Mouse (Mus musculus) erythroblast, adult 5-6 weeks (primary cell): ENCODE data around the gene Nptx1. TPM values are rescaled to one million over a fixed set of nuclear protein-coding genes. Genes with fewer than 3 reads are reported as not detected.

Experiments used
- ATAC-seq: replicated peaks from 2 replicates; pipeline ENCODE4 v1.8.0; 2016; ENCODE audit warnings: moderate number of reproducible peaks, mild to moderate bottlenecking, moderate TSS enrichment, inconsistent platforms; ENCODE audit not compliant: poor library complexity, low FRiP score, severe bottlenecking
- total RNA-seq, 2 experiments: library from RNA; stranded (forward) in 1 of 2; stranded (reverse) in 1 of 2; fragments of 150-400 nt in 1 of 2; fragments of 200-764, 138-1000 nt in 1 of 2; gene quantifications; 2 replicates each; pipeline versions ENCODE4 v1.2.3 to v1.2.4; 2015 to 2017; ENCODE audit warnings: low replicate concordance in 2 of 2

The Nptx1 gene
- total RNA-seq (2015; ENCODE audit: low replicate concordance) (not detected in 2 replicates), total RNA-seq (2017; ENCODE audit: low replicate concordance) (not detected in 2 replicates)

GRCm38 (mm10) chr11:119547183-119547921 is at the start of gene Nptx1:
Gene Nptx1 (minus strand): TSS chr11:119547753.
- ATAC-seq, result no peak

DNA sequence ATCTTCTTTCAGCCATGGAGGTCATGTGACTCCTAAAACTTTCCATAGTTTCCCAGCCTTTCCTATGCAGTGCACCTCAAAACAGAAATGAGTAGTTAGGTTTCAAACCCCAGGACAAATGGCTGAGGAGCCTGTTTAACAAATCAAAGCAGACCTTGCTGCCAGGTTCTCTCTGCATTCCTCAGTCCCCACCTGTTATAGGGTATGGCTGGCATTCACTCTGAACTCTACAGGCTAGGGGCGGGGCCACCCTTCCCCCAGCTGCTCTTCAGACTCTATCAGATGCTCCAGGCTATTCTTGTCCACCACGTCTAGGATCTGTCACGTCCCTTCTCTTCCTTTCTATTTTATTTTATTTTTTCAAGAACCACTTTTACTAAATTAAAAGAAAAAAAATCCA is 46.4 kb upstream of the Nptx1 start:
- ATAC-seq, result no peak

DNA sequence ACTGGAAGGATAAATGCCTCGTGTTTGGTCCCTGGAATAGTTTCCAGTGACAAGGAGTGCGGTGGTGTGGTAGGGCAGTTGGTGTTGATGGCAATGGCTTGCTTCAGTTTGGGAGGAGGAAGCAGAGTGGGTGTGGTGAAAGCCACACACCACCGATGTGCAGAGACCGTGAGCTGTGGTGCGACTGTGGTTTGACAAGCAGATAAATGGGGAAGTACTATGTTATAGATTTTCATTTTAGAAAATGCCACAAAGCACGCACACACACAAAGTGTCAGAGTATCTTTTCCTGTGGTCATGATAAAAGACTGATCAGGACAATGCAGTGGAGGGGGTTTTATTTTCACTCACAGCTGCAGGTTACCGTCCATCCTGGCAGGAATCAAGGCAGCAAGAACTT is 41.7 kb upstream of the Nptx1 start:
- no peak for ATAC-seq

DNA sequence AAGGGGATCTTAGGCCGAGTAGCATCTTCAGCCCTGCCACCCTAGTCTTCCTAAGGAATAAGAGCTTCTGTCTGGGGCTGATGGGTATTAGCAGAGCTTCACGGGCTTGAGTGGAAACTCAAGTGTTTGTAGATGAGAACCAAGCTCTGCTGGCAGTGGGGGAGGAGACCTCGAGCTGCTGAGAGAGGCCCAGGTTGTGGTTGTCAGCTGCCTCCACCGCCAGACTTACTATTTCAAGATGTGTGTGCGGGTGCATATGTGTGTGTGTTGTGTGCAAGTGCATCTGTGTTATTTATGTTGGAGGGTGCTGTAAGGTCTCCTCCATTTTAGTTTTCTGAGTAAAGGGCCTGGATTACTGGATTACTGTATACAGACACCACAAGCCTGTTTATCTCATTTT is 39.6 kb upstream of the Nptx1 start:
- no peak for ATAC-seq

GRCm38 (mm10) chr11:119586511-119586910 is 39.0 kb upstream of the Nptx1 start:
- ATAC-seq, result no peak

DNA sequence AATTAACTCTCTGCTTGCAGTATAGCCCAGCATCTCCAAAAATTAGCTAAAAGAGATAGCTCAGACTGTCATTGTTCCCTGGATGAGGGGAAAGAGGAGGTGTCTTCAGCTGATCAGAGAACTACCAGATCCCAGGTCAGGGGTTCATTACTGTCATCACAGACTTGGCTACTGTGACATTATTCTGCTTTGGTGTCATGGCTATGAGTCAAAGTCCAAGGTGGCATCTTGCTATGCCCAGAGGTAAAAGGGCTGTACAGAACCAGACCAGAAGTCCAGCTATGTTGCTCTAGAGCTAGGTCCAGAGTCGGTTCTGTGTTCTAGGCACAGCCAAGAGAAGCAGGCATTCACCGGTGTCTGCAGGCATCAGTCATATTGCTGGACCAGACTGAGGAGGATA is 30.2 kb upstream of the Nptx1 start:
- ATAC-seq, result no peak

GRCm38 (mm10) chr11:119576855-119577254 is 29.3 kb upstream of the Nptx1 start:
- ATAC-seq, result no peak

GRCm38 (mm10) chr11:119572316-119573010 is 24.9 kb upstream of the Nptx1 start:
- no peak for ATAC-seq

DNA sequence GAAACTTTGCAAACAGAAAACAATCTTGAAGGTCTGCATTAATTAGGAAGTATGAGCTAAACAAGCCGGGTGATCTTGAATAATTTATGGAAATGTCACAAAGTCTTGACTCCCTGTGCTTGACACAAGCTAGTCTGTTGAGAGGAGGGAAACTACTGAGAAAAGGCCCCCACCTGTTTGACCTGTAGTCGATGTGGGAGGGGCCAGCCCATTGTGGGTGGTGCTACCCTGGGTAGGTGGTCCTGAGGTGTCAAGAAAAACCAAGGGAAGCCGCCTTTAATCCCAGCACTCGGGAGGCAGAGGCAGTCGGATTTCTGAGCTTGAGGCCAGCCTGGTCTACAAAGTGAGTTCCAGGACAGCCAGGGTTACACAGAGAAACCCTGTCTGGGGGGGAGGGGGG is 18.6 kb upstream of the Nptx1 start:
- ATAC-seq, result no peak

DNA sequence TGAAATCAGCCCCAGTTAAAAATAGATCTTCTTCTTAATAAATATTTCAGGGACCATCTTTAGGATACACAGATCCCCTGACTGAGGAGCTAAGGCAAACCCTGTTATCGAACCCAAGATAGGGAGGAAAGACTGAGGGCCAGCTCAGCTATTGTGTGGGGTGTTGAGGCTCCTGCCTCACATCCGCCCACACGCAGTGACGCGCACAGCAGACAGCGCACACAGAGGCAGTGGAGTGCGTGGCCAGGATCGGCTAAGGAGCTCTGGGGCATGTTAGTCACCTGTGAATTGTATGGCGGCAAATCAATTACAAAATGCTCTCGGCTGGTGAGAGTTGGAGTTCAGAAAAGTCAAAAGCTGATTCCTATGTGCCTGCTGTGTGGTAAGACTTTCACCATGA is 18.1 kb upstream of the Nptx1 start:
- ATAC-seq, result no peak

DNA sequence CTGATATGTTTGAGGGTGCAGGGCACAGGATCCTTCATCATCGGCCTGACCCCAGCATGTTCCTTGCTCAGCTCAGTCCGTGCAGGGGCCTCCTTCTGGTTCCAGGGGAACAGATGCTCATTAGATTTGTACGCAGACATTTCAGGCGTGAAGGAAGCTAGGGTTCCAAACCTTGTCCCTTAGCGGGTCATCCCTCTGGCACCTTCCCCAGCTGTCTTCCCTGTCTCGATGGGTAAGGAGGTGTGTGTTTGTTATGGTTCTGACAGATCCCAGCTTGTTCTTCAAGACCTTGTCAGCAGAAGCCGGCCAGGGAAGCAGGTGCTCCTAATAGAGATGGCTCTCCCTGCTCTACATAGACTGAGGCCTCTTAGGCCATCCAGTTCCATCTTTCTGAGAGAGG is 17.5 kb upstream of the Nptx1 start:
- no peak for ATAC-seq

DNA sequence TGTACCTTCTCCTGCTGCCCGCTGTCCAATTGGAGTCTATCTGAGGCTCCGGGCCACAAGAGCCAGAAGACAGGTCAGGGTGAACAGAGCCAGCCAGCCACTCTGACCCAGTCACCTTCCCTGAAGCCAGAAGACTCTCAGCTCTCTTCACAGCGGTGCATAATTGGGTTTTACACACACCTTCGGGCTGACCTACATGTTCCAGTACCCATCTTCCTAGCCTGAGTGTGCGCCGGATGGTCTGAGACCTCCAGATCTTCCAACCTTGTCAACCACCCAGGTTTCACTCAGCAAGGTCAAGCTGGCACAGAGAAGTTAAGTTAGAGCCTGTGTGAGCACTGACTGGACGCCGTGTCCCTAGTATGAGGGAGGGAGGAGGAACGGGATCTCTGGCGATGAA is 16.8 kb upstream of the Nptx1 start:
- ATAC-seq, result no peak

DNA sequence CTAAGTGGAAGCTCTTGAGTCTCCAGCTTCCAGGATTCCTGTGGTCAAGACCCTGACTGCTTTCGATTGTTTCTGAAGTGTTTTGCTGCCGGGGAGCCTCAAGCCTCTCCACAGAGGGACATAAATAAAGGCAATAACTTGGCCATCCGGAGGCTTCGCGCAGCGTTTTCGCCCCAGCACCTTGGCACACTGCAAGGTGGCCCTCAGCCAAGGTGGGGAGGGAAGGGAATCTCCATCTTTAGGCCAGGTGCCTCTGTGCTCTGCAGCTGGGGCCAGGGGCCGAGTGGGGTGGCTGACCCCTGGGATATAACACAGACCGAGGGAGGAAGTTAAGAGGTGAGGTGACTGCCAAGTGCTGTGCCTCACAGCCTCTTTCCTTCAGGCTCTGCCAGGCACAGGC is 15.6 kb upstream of the Nptx1 start:
- no peak for ATAC-seq

- no peak for ATAC-seq
Observed at GRCm38 (mm10) chr11:119562286-119562685, 14.7 kb upstream of the Nptx1 start.

GRCm38 (mm10) chr11:119558870-119559610 is 11.5 kb upstream of the Nptx1 start:
- no peak for ATAC-seq

DNA sequence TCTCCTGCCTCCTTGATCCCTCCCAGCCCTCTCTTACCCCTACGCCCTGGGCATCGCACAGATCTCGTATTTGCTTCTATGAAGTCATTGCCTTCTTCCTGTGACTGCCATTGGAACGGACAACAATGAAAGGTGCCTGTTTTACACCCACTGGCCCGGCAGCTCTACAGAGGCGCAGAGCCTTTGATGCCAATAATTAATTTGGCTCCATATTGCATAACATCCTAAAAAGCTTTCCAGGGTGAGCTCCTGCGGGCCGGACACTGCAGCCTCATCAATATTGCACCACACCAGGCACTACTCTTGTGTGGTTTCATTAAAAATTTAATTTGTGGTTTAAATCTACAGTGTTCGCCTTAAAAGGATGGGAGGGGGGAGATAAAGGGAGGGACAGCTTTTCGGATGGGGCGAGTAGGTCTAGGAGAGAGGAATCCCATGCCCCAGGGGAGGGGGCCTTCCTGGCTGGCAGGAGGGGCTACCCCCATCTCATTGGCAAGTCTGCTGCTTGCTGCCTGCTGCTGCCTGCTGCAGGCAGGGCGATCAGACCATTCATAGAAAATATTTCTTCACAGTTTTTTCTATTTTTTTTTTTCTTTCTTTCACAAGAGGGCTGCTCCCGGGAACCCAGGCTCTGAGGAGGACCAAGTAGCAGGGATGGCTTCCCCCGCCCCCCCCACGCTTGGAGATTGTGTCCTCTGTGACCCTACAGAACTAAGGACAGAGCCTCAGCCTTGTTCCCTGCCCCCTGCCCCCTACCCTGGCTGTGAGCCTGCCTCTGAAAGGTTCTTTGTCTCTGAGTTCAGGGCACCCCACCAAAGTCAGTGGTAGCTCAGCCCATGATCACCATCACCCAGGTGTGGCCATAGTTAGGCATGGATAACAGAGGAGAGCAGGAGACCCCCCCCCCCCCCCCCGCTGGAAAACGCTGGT is 10.7 kb upstream of the Nptx1 start:
- no peak for ATAC-seq

DNA sequence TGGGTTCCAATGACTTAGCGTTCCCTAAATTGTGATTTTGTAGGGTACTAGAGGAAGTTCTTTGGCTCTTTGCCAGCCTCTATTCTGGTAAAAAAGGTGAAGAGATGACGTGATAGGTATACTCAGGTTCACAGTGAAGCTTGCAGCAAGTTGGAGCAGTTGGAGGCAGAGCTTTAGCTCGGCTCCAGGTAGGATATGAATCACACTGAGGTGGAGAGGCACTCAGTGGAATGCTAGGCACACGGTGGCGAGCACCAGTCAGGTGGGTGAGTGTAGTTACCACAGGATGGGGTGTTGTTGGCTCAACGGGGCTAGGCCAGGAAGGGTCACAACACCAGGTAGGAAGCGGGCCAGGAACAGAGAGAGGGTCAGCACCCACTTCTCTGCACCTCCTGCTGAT is 7.6 kb upstream of the Nptx1 start:
- no peak for ATAC-seq

- no peak for ATAC-seq
Observed at GRCm38 (mm10) chr11:119554706-119555105, 7.2 kb upstream of the Nptx1 start.

GRCm38 (mm10) chr11:119552902-119553802 is 5.6 kb upstream of the Nptx1 start:
- no peak for ATAC-seq
